Mouse (Mus musculus) midbrain, embryonic 14.5 days (tissue): Measurements from ENCODE around the gene Tab1. TPM values are rescaled to one million over a fixed set of nuclear protein-coding genes. Genes with fewer than 3 reads are reported as not detected.

Experiments
- ATAC-seq: fragments of 200-750 bp; cut with Nextera tagmentation; 2 replicates; pipeline ENCODE4 v1.8.0; 2017; ENCODE audit warnings: moderate number of reproducible peaks, moderate library complexity; ENCODE audit not compliant: low FRiP score, low TSS enrichment
- DNase-seq: peaks from one replicate; pipeline ENCODE4 v3.0.0-alpha.2; 2015
- H3K27ac ChIP-seq: fragments of 300-500 bp; sonication (generic); replicated peaks from 2 replicates; pipeline ENCODE4 v1.5.1; 2014; ENCODE audit warnings: mild to moderate bottlenecking, low read depth, low read length, moderate library complexity
- H3K27me3 ChIP-seq: fragments of 300-500 bp; sonication (generic); 2 replicates; pipeline ENCODE4 v1.6.1; 2014; ENCODE audit warnings: low read length, control low read depth, mixed read lengths; ENCODE audit not compliant: control insufficient read depth, insufficient read depth
- H3K36me3 ChIP-seq: fragments of 300-500 bp; sonication (generic); 2 replicates; pipeline ENCODE4 v1.6.1; 2014; ENCODE audit warnings: low read length, control low read depth; ENCODE audit not compliant: control insufficient read depth, insufficient read depth
- H3K4me1 ChIP-seq: fragments of 300-500 bp; sonication (generic); 2 replicates; pipeline ENCODE4 v1.6.1; 2014; ENCODE audit warnings: mild to moderate bottlenecking, antibody characterized with exemption, low read length, control low read depth; ENCODE audit not compliant: control insufficient read depth, insufficient read depth
- H3K4me2 ChIP-seq: fragments of 300-500 bp; sonication (generic); 2 replicates; pipeline ENCODE4 v1.6.1; 2014; ENCODE audit warnings: mild to moderate bottlenecking, low read length, moderate library complexity
- H3K4me3 ChIP-seq: fragments of 300-500 bp; sonication (generic); replicated peaks from 2 replicates; pipeline ENCODE4 v1.5.1; 2014; ENCODE audit warnings: low read depth, low read length
- H3K9ac ChIP-seq: fragments of 300-500 bp; sonication (generic); replicated peaks from 2 replicates; pipeline ENCODE4 v1.6.1; 2014; ENCODE audit warnings: mild to moderate bottlenecking, low read length, moderate library complexity
- H3K9me3 ChIP-seq: fragments of 300-500 bp; sonication (generic); 2 replicates; pipeline ENCODE4 v1.6.1; 2016; ENCODE audit warnings: low read length, control low read depth, mixed read lengths; ENCODE audit not compliant: control insufficient read depth
- WGBS: fragments of 180-500 bp; shearing (Covaris S2); extraction: QIAGEN DNeasy Blood & Tissue Kit; methylation state at CpG from one replicate; pipeline ENCODE4 v1.1.7; 2014; 5-methylcytosine and 5-hydroxymethylcytosine counted together
- polyA plus RNA-seq: library from polyadenylated mRNA; unstranded; fragments of >200 nt; fragmentation: Nextera tagmentation; extraction: Ambion mirVana; gene quantifications from 2 replicates; pipeline ENCODE4 v1.2.1, GENCODE M21; 2014

Gene Tab1
- polyA plus RNA-seq, 1 experiment from 2014 or later, result 42.5 TPM

DNA sequence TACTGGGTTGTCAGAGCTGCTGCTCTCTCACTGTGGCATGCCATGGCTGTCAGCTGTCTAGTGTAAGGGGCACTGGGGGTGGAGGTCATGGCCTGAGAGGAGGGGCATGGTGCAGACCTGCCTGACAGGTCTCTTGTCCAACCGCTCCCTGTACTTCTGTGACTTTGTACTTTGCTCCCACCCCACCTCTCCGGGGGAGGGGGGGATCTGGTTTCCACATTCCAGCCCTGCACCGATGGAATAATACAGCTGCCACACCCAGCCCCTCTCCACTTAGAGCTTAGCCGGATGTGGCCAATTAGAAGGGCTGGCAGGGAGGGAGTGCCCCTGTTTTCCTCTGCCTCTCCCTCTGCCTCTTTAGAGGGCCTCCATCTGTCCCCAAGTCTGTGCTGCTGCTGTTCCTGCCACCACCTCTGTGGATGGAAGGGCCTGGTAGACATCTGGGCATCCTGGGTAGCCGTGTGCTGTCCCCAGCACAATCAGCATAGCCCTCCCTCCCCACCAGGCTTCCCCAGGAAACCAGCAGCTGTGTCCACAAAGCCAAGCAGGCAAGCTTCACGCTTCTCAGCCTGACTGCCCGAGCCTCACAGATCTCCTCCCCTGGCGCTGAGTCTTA, 26.5 kb downstream of the Tab1 start:
- ATAC-seq (no peak), DNase-seq (no peak)
- H3K4me3 ChIP-seq, result no peak overlapping the region
- peaks cover 81% of the 10 kb centered on the region for H3K36me3 ChIP-seq
- H3K4me1 ChIP-seq, result no peaks in the 10 kb centered on the region
- no peak overlapping the region for H3K27ac ChIP-seq
- H3K9me3 ChIP-seq, result no peaks in the 10 kb centered on the region
- 45% methylated on average over 8 of the region's 8 CpGs for WGBS
- H3K4me2 ChIP-seq, result no peak overlapping the region
- H3K9ac ChIP-seq, result no peak overlapping the region
- H3K27me3 ChIP-seq, result no peaks in the 10 kb centered on the region

DNA sequence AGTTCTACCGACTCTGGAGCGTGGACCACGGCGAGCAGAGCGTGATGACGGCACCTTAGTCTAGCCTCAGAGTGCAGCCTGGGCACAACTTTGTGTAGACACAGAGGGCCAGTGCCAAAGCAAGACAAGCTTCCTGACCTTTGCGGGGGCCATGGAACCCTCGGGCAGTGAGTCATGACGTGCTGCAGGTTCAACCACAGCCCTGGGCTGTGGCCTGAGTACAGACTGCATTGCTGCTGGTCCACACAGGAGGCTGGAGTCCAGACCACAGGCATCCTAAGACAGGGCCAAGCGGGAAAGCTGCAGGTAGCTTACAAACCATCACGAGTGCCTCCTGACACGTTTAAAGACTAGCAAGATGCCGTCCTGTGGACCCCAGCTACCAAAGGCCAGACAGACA, 27.3 kb downstream of the Tab1 start:
- no peak overlapping the region for H3K27ac ChIP-seq
- WGBS, result 95% methylated on average over 13 of the region's 13 CpGs
- no peak overlapping the region for H3K4me2 ChIP-seq
- no peaks in the 10 kb centered on the region for H3K9me3 ChIP-seq
- no peak for ATAC-seq
- H3K36me3 ChIP-seq, result peaks cover 73% of the 10 kb centered on the region
- no peak overlapping the region for H3K9ac ChIP-seq
- H3K4me1 ChIP-seq, result no peaks in the 10 kb centered on the region
- H3K4me3 ChIP-seq, result no peak overlapping the region
- no peak for DNase-seq
- H3K27me3 ChIP-seq, result no peaks in the 10 kb centered on the region

- WGBS, result 96% methylated on average over 4 of the region's 4 CpGs
- no peak overlapping the region for H3K4me2 ChIP-seq
Observed at GRCm38 (mm10) chr15:80160726-80161125, 27.8 kb downstream of the Tab1 start.

DNA sequence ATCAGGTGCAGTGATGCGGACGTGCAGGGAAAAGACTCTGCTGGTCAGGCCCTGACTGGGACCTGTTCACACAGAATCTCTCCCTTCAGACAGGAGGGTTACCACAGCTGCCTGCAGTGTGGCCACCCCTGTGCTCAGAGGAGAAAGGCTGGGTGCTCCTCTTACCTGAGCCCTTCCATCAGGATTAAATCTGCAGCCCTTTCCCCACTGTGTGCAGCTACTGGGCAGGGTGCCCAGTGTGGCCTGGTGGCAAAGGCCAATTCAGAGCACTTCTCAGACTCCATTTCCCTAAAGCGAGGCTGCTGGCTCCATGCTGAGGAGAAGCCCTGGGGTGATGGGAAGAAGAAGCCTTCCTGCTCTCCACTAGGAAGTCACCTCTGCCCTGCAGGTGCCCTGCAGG, 28.3 kb downstream of the Tab1 start:
- WGBS, result 89% methylated on average over 3 of the region's 3 CpGs
- Histone ChIP-seq H3K36me3 (peaks cover 63% of the 10 kb centered on the region), H3K4me2 (no peak overlapping the region), H3K9ac (no peak overlapping the region), H3K9me3 (no peaks in the 10 kb centered on the region), H3K27me3 (no peaks in the 10 kb centered on the region), H3K4me3 (no peak overlapping the region), H3K4me1 (no peaks in the 10 kb centered on the region), H3K27ac (no peak overlapping the region)
- ATAC-seq, result no peak
- DNase-seq, result no peak

More at GRCm38 (mm10) chr15:80160726-80161125, 27.8 kb downstream of the Tab1 start:
- DNase-seq, result no peak
- Histone ChIP-seq H3K4me1 (no peaks in the 10 kb centered on the region), H3K9me3 (no peaks in the 10 kb centered on the region), H3K9ac (no peak overlapping the region), H3K4me3 (no peak overlapping the region), H3K27ac (no peak overlapping the region), H3K27me3 (no peaks in the 10 kb centered on the region), H3K36me3 (peaks cover 68% of the 10 kb centered on the region)
- no peak for ATAC-seq

DNA sequence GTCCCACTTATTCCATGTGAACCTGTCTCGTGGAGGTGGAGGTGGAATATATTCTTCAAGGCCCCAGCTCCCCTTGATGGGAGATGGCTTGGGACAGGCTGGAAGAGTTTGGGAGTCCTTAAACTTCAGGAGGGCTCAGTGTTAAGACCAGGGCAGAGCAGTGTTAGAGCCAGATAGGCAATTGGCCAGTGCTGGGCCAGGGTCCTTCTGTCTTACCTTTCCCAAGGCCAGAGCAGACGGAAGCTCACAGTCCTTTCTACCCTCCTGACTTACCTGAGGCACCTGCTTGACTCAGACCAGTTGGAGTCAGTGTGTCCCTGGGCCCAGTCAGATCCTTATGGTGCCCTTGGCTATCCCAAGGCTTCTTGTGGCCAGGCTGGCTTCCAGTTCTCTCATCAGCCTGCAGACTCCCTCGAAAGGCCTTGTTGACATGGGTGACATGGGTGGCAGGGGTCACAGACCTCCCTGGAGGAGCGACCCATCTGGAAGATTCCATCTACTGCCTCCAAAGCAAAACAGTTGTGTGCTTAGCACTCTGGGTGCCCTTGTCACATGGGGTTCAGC, 29.6 kb downstream of the Tab1 start:
- DNase-seq, result no peak
- 90% methylated on average over 4 of the region's 4 CpGs for WGBS
- H3K4me3 ChIP-seq, result no peak overlapping the region
- no peak overlapping the region for H3K27ac ChIP-seq
- H3K9me3 ChIP-seq, result no peaks in the 10 kb centered on the region
- H3K27me3 ChIP-seq, result no peaks in the 10 kb centered on the region
- no peak for ATAC-seq
- H3K9ac ChIP-seq, result no peak overlapping the region
- no peaks in the 10 kb centered on the region for H3K4me1 ChIP-seq
- H3K36me3 ChIP-seq, result peaks cover 57% of the 10 kb centered on the region
- H3K4me2 ChIP-seq, result no peak overlapping the region

DNA sequence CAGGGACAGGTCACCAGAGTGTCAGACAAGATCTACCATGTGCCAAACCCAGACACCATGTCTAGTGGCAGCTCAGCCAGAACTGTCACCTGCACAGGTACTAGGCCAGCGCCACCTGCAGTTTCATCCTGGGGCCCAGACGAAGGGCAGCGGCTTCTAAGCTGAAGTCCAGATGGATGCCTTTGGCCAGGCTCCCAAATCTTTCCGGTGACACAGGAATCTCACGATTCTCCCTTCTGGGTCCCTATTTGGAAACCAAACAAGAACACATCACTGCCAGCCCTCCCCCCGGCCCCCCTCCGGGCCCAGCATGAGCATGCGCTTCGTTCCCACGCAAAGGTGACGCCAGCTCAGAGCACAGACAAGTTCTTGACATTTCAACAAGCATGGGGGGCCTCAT, 30.3 kb downstream of the Tab1 start:
- Histone ChIP-seq H3K4me3 (no peak overlapping the region), H3K9ac (no peak overlapping the region), H3K36me3 (peaks cover 49% of the 10 kb centered on the region), H3K9me3 (no peaks in the 10 kb centered on the region), H3K4me1 (no peaks in the 10 kb centered on the region), H3K4me2 (no peak overlapping the region), H3K27me3 (no peaks in the 10 kb centered on the region), H3K27ac (no peak overlapping the region)
- ATAC-seq, result no peak
- WGBS, result 89% methylated on average over 11 of the region's 11 CpGs
- no peak for DNase-seq

DNA sequence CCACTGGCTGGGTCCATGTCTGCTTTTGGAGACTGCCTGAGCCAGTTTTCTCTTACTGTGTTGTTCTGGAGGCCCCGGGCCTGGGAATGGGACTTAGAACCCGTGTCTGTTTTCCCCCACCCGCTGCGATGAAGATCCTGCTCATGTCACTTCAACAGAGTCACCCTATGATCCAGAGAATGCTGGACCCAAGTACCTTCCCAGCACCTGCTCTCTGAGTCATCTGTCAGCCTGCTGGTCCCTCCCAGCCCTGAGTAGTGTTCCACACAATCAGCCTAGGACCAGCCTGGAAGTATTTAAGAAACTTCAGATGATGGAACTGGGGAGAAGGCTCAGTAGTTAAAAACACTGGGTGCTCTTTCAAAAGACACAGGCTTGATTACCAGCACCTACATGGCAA, 30.8 kb downstream of the Tab1 start:
- no peaks in the 10 kb centered on the region for H3K27me3 ChIP-seq
- WGBS, result 90% methylated on average over 4 of the region's 4 CpGs
- no peak overlapping the region for H3K27ac ChIP-seq
- DNase-seq (no peak), ATAC-seq (no peak)
- H3K4me3 ChIP-seq, result no peak overlapping the region
- H3K4me2 ChIP-seq, result no peak overlapping the region
- H3K36me3 ChIP-seq, result peaks cover 45% of the 10 kb centered on the region
- H3K4me1 ChIP-seq, result no peaks in the 10 kb centered on the region
- no peaks in the 10 kb centered on the region for H3K9me3 ChIP-seq
- no peak overlapping the region for H3K9ac ChIP-seq

DNA sequence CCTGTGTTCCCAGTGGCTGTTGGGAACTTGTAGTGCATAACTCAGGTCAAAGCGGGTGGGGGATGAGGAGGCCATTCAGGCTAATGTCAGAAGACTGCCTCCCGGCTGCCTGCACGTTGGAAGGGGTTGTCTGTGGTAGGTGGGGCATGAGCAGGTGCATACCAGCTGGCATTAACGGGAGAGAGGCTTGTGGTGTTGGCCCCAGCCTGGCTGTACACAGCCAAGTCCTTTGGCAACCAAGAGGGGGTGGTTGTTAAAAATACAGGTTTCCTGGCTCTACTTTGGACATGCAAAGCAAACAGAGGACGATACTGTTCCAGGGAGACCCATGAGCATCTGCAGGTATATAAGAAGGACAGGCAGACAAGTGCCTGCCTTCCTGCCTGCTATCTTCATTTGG, 32.5 kb downstream of the Tab1 start:
- Histone ChIP-seq H3K27ac (no peak overlapping the region), H3K9ac (no peak overlapping the region), H3K9me3 (no peaks in the 10 kb centered on the region), H3K4me3 (no peak overlapping the region), H3K27me3 (no peaks in the 10 kb centered on the region), H3K4me1 (no peaks in the 10 kb centered on the region), H3K4me2 (no peak overlapping the region), H3K36me3 (peaks cover 28% of the 10 kb centered on the region)
- 63% methylated on average over 5 of the region's 5 CpGs for WGBS
- ATAC-seq (no peak), DNase-seq (no peak)

GRCm38 (mm10) chr15:80169484-80169883, 36.6 kb downstream of the Tab1 start:
- Histone ChIP-seq H3K9me3 (no peaks in the 10 kb centered on the region), H3K9ac (no peak overlapping the region), H3K27me3 (no peaks in the 10 kb centered on the region), H3K4me3 (no peak overlapping the region), H3K27ac (no peak overlapping the region), H3K4me2 (no peak overlapping the region), H3K4me1 (0 out of 2 replicates have a peak, but pooled peaks cover under 1% of the 10 kb centered on the region), H3K36me3 (no peaks in the 10 kb centered on the region)
- no peak for DNase-seq
- 84% methylated on average over 1 of the region's 1 CpGs for WGBS
- ATAC-seq, result no peak
